Mouse (Mus musculus): ENCODE results near the gene Tex14. TPM values are rescaled to one million over a fixed set of nuclear protein-coding genes. Genes with fewer than 3 reads are reported as not detected.
"Not testable (repeated sequence)": the region's sequence is repeated elsewhere in the genome, so short reads cannot be mapped to it uniquely, and the experiment has no call there.

Gene Tex14
- polyA plus RNA-seq, 1 experiment, result not detected

DNA sequence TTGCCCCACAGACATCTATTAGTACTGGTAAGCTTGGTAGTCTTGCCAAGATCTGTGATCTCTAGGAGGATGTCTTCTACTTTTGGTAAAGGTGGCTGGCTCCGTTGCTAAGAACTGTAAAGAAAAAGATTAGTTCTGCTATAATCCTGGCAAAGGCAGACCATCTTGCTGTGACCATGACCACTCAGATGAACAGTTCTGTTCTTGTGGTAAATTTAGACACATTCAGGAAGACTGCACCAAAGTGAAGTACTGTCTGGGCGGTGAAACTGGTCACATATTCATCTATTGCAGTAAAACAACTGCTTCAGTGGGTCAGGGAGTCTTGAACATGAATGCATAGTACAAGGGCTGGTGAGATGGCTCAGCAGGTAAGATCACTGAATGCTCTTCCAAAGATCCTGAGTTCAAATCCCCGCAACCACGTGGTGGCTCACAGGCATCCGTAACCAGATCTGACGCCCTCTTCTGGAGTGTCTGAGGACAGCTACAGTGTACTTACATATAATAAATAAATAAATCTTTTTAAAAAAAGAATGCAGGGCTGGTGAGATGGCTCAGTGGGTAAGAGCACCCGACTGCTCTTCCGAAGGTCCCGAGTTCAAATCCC lies 63.9 kb downstream of the Tex14 start:
- H3K27ac ChIP-seq (replicated peaks; ENCODE audit: low read depth, low read length), result no peak overlapping the region
- H3K4me1 ChIP-seq (ENCODE audit: control insufficient read depth, insufficient read depth, insufficient read length, low read length), result no peaks in the 10 kb centered on the region
- H3K4me3 ChIP-seq (ENCODE audit: insufficient read depth, low read depth, low read length), result no peak overlapping the region

DNA sequence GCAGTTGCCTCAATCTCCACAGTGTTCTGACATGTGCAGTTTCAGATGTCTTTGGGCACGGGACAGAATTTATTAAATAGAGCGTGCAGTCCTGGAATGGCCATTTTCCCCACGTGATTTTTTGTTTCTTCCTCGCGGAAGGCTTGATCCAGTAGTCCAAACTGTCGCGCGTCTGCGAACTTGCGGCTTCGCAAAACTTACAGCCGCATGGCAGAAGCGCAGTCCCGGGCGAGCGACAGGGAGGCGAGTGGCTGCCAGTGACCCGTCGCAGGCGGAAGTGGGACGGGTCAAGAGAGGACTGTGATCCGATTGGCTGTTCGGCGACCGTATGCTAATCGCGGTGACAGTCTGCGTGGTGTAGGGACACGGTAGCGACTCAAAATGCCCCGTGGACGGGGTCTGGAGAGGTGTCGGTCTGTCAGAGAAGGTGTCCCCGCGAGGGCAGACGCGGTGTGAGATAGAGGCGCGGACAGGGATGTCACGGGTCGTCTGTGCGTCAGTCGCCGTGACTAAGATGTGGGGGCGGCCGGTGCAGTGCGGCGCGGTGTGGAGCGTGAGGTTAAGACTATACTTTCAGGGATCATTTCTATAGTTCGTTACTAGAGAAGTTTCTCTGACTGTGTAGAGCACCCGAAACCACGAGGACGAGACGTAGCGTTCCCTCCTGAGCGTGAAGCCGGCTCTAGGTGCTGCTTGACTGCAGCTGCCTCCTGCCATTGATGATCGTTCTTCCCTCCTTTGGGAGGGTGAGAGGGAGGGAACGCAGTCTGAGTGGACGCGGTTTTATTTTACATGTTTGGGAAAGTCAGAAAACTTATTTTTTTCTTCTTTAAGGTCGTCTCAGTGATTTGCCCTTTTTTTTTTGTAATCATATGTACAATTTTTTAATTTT lies 66.2 kb downstream of the Tex14 start:
- H3K4me1 ChIP-seq (ENCODE audit: control insufficient read depth, insufficient read depth, insufficient read length, low read length); H3K27ac ChIP-seq (replicated peaks; ENCODE audit: low read depth, low read length): not testable (repeated sequence)
- peak overlapping the region; percentile 55 for H3K4me3 ChIP-seq (ENCODE audit: insufficient read depth, low read depth, low read length)

DNA sequence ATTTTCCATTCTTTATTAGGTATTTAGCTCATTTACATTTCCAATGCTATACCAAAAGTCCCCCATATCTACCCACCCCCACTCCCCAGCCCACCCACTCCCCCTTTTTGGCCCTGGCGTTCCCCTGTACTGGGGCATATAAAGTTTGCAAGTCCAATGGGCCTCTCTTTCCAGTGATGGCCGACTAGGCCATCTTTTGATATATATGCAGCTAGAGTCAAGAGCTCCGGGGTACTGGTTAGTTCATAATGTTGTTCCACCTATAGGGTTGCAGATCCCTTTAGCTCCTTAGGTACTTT lies 66.8 kb downstream of the Tex14 start:
- H3K4me1 ChIP-seq (ENCODE audit: control insufficient read depth, insufficient read depth, insufficient read length, low read length); H3K4me3 ChIP-seq (ENCODE audit: insufficient read depth, low read depth, low read length); H3K27ac ChIP-seq (replicated peaks; ENCODE audit: low read depth, low read length): not testable (repeated sequence)

DNA sequence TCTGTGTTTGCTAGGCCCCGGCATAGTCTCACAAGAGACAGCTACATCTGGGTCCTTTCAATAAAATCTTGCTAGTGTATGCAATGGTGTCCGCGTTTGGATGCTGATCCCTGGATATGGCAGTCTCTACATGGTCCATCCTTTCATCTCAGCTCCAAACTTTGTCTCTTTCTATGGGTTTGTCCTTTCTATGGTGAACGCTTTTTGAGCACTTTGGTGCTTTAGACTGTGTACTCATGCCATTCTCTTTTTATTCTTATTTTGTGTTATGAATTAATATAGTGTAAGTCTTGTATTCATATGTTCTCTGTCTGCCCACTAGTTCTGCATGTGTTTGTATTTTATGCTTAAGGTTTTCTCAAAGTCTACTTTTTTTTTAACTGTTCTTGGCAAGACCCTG lies 67.2 kb downstream of the Tex14 start:
- H3K4me3 ChIP-seq (ENCODE audit: insufficient read depth, low read depth, low read length); H3K4me1 ChIP-seq (ENCODE audit: control insufficient read depth, insufficient read depth, insufficient read length, low read length); H3K27ac ChIP-seq (replicated peaks; ENCODE audit: low read depth, low read length): not testable (repeated sequence)

DNA sequence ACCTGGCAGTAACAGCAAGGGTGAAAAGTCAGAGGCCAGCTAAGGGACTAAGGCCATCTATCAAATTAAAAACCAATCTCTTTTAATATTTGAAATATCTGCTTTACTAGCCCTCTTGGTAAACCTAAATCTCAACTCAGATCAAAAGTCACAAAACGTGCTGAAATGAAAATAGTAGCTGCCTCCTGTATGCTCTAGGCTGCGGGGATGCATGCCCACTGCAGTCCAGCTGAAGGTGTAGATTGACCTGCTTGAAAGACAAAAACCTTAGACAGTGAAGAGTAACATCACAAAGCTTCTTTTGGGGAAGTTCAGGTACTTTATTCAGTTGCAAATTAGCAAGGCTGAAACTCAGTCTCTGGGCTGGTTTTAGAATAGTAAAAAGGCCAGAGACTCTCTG lies 74.3 kb downstream of the Tex14 start:
- not testable (repeated sequence) for H3K27ac ChIP-seq (replicated peaks; ENCODE audit: low read depth, low read length); H3K4me3 ChIP-seq (ENCODE audit: insufficient read depth, low read depth, low read length); H3K4me1 ChIP-seq (ENCODE audit: control insufficient read depth, insufficient read depth, insufficient read length, low read length)

DNA sequence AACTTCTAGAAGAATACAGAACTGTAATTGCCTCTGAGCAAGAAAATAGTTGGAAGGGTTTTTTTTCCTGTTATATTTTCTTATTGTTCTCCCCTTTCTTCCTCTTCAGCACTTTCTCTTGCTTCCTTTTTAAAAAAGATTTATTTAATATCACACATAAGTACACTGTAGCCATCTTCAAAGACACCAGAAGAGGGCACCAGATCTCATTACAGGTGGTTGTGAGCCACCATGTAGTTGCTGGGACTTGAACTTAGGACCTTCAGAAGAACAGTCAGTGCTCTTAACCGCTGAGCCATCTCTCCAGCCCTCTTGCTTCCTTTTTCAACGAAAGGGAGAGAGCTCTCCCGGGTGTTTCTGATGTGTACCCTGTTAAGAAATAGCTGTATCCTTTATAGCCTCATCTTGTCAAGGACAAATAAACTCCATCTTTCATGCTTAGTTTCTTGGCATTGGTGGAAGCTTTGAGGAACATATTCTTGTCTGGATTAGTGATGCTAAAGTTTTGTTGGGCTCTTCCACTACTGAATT lies 79.0 kb downstream of the Tex14 start:
- no peak overlapping the region for H3K27ac ChIP-seq (replicated peaks; ENCODE audit: low read depth, low read length)
- H3K4me1 ChIP-seq (ENCODE audit: control insufficient read depth, insufficient read depth, insufficient read length, low read length), result no peaks in the 10 kb centered on the region
- H3K4me3 ChIP-seq (ENCODE audit: insufficient read depth, low read depth, low read length), result no peak overlapping the region

DNA sequence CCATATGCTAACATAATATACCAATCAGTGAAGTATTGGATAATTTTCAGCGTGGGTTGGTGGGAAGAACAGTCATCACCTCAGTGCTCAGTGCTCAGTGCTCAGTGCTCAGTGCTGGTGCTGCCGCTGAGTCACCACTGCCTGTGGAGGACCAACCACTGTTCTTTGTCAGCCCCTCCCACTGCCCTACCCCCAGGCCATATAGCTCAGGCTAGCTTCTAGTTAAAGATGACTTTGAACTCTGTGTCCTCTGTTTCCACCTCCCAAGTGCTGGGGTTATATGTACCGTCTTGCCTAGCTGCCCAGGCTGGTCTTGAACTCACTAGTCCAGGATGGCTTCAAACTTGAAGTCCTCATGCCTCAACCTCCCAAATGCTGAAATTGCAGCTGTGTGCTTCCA lies 84.1 kb downstream of the Tex14 start:
- no peaks in the 10 kb centered on the region for H3K4me1 ChIP-seq (ENCODE audit: control insufficient read depth, insufficient read depth, insufficient read length, low read length)
- no peak overlapping the region for H3K27ac ChIP-seq (replicated peaks; ENCODE audit: low read depth, low read length)
- no peak overlapping the region for H3K4me3 ChIP-seq (ENCODE audit: insufficient read depth, low read depth, low read length)

DNA sequence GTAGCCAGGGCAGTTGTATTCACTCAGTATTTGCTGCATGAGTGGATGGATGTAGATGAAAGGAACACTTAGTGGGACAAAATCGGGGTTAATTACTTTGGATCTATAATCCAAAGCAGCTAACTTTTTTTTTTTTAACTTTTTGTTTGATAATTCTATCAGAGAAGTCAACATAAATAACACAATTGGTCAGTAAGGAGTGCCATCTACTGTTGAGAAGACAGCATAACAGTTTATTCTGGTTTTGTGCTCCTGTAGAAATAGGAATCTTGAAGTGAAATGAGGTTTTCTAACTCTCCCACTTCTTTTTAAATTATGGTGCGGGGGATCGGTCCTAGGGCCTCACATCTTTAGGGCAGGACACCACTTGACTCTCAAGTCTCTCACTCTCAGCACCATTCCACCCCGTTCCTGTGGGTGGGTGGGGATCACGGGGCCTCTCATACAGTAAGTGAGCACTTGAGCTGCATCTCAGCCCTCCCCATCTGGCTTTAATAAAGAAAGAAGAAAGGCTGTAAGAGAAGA lies 99.9 kb downstream of the Tex14 start:
- H3K27ac ChIP-seq (replicated peaks; ENCODE audit: low read depth, low read length), result no peak overlapping the region
- no peaks in the 10 kb centered on the region for H3K4me1 ChIP-seq (ENCODE audit: control insufficient read depth, insufficient read depth, insufficient read length, low read length)
- no peak overlapping the region for H3K4me3 ChIP-seq (ENCODE audit: insufficient read depth, low read depth, low read length)

DNA sequence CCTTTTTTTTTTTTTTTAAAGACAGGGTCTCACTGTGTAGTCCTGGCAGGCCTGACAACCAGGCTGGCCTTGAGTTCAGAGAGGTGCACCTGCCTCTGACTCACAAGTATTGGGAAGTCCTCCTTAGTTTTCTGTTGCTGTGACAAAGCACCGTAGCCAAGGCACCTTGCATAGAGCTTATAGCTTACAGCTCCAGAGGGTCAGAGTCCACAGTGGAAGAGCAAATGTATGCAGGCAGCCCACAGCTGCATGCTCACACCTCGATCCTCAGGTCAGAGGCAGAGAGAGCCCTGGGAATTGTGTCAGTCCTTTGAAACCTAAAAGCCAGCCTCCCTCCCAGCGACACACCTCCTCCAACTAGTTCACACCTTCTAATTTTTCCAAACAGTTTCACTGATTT lies 101.6 kb downstream of the Tex14 start:
- no peak overlapping the region for H3K27ac ChIP-seq (replicated peaks; ENCODE audit: low read depth, low read length)
- H3K4me3 ChIP-seq (ENCODE audit: insufficient read depth, low read depth, low read length), result no peak overlapping the region
- no peaks in the 10 kb centered on the region for H3K4me1 ChIP-seq (ENCODE audit: control insufficient read depth, insufficient read depth, insufficient read length, low read length)

DNA sequence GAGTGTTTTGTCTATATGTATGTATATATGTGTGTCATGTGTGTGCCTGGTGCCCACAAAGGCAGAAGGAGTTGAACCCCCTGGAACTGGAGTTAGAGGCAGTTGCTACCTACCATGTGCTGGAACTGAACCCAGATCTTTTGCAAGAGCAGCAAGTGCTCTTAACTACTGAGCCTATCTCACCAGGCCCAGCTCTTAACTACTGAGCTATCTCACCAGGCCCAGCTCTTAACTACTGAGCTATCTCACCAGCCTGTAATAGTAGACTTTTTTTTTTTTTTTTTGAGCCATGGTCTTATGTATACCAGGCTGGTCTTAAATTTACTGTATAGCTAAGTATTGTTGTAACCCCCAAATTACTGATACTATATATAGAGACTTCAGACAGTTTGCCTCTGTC lies 102.2 kb downstream of the Tex14 start:
- H3K4me3 ChIP-seq (ENCODE audit: insufficient read depth, low read depth, low read length), result no peak overlapping the region
- no peak overlapping the region for H3K27ac ChIP-seq (replicated peaks; ENCODE audit: low read depth, low read length)
- no peaks in the 10 kb centered on the region for H3K4me1 ChIP-seq (ENCODE audit: control insufficient read depth, insufficient read depth, insufficient read length, low read length)

DNA sequence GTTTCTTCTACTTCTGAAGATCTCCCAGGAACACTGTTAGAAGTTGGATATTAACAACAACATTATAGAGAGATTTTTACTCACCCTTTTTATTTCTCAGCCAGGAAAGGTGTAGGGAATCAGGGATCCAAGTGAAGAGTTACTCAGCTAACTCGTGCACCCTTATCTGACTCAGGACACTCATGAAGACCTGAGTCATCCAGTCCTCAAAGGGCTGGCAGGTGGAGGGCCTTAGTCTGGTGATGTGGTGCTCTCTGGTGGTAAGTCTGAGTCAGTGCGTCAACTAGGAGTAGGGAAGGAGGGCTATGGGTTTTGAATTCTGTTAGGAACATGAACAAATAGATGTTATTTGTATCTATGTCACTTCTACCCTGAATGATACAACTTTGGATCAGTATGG lies 114.4 kb downstream of the Tex14 start:
- Histone ChIP-seq H3K27ac (replicated peaks; ENCODE audit: low read depth, low read length) (no peak overlapping the region), H3K4me3 (ENCODE audit: insufficient read depth, low read depth, low read length) (no peak overlapping the region), H3K4me1 (ENCODE audit: control insufficient read depth, insufficient read depth, insufficient read length, low read length) (0 out of 2 replicates have a peak, but pooled peaks cover under 1% of the 10 kb centered on the region)

DNA sequence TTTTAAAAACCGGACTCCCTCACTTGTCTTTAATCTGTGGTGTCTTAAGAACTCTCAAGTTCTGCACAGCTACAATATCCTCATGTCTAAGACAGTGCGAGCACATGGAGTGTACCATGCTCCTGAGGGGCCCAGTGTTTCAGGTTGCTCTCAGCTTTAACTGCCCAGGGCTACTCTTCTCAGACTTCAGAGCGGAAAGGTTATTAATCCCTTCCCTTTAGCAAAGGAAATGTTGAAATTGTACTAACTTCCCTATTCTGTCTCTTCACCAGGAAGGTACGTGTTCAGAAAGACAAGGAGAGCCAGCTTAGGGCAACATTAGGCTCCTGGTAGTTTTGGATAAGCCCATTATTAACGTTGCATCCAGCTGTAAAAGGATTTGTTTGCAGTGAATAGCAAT lies 118.6 kb downstream of the Tex14 start:
- Histone ChIP-seq H3K4me3 (ENCODE audit: insufficient read depth, low read depth, low read length) (no peak overlapping the region), H3K27ac (replicated peaks; ENCODE audit: low read depth, low read length) (no peak overlapping the region), H3K4me1 (ENCODE audit: control insufficient read depth, insufficient read depth, insufficient read length, low read length) (peaks cover 5% of the 10 kb centered on the region; the same call in 1 of the 2 replicates)

DNA sequence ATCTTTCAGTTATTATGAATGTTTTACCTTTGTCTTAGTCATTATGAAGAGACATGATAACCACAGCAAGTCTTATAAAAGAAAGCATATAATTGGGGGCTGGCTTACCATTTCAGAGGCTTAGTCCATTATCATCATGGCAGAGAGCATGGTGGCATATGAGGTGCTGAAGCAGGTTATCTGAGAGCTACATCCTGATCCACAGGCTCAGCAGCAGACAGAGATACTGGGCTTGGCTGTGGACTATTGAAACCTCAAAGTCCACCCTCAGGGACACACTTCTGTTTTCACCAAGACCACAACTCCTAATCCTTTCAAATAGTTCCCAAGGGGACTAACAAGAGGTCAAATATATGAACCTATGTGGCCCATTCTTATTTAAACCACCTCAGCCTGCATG lies 119.1 kb downstream of the Tex14 start:
- no peak overlapping the region for H3K4me3 ChIP-seq (ENCODE audit: insufficient read depth, low read depth, low read length)
- H3K27ac ChIP-seq (replicated peaks; ENCODE audit: low read depth, low read length), result no peak overlapping the region
- peaks cover 5% of the 10 kb centered on the region; the same call in 1 of the 2 replicates for H3K4me1 ChIP-seq (ENCODE audit: control insufficient read depth, insufficient read depth, insufficient read length, low read length)

DNA sequence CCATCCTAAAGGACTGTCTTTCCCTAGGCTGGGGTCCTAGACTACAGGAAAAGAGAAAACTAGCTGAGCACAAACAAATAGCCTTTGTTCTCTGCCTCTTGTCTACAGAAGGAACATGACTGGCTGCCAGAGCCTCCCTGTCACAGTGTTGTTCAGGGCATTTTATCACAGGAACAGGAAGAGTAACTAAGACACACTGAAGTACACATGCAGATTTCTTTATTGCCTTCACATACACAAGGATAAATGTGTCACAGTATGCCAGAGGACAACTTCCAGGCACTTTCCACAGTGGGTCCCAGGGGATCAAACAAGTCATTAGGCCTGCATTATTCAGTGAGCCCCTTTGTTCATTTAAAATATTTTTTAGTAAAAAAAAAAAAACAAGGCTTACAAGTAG lies 119.9 kb downstream of the Tex14 start:
- Histone ChIP-seq H3K27ac (replicated peaks; ENCODE audit: low read depth, low read length) (peak overlapping the region; percentile 46), H3K4me1 (ENCODE audit: control insufficient read depth, insufficient read depth, insufficient read length, low read length) (peaks cover 5% of the 10 kb centered on the region; the same call in 1 of the 2 replicates), H3K4me3 (ENCODE audit: insufficient read depth, low read depth, low read length) (no peak overlapping the region)

DNA sequence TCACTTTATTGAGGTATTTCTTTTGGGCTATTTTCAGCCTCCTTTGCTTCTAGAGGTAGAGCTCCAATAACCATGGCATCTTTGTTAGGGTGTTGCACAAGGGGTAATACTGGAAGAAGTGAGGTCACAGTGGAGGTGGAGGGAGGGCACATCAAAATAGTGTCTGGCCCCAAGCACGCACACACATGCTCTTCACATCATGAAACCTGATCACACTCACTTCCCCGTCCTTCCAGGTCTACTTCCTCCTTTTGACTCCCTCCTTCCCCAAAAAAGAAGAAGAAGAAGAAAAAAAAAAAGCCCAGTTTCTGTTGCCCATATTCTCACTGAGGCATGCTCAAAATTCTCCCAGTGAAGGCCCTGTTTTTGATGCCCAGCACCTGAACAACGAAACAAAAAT lies 122.5 kb downstream of the Tex14 start:
- Histone ChIP-seq H3K4me1 (ENCODE audit: control insufficient read depth, insufficient read depth, insufficient read length, low read length) (peaks cover 5% of the 10 kb centered on the region; the same call in 1 of the 2 replicates), H3K4me3 (ENCODE audit: insufficient read depth, low read depth, low read length) (no peak overlapping the region), H3K27ac (replicated peaks; ENCODE audit: low read depth, low read length) (no peak overlapping the region)

DNA sequence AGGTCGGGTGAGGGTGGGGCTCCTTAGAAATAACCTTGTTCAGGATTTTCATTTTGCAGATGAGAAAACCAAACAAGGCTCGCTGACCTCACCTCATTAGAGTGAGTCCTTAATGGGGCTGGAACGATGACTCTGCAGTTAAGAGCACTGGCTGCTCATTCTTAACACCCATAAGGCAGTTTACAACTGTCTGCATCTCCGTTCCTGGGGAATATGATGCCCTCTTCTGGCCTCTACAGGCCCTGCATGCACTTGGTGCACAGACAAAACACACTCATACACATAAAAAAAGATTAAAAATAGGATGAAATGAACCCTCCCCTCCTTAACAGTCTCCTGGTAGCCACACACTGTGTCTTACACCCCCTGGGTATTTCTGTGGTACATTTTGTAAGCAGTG lies 123.1 kb downstream of the Tex14 start:
- Histone ChIP-seq H3K4me1 (ENCODE audit: control insufficient read depth, insufficient read depth, insufficient read length, low read length) (peaks cover 5% of the 10 kb centered on the region; the same call in 1 of the 2 replicates), H3K4me3 (ENCODE audit: insufficient read depth, low read depth, low read length) (no peak overlapping the region), H3K27ac (replicated peaks; ENCODE audit: low read depth, low read length) (no peak overlapping the region)

Data from brown adipose tissue, adult 24 weeks (tissue).